Mouse (Mus musculus): ENCODE measurements around the gene Rab4a. TPM values are rescaled to one million over a fixed set of nuclear protein-coding genes. Genes with fewer than 3 reads are reported as not detected.

Rab4a gene
- polyA plus RNA-seq (2014; fragmentation: Nextera tagmentation; extraction: Ambion mirVana) = 58.8 and 61.2 TPM in 2 replicates

GRCm38 (mm10) chr8:123805718-123806373 lies at the start of gene Rab4a:
Gene Rab4a (plus strand): TSS chr8:123805985.
- no peaks in the 10 kb centered on the region for H3K27me3 ChIP-seq (ENCODE audit: control insufficient read depth, insufficient read depth, low read length)
- 1% methylated on average over 48 of the region's 48 CpGs for WGBS
- no peaks in the 10 kb centered on the region for H3K9me3 ChIP-seq (ENCODE audit: control insufficient read depth, low read length)
- peak within 1 kb of the TSS; percentile 81 for H3K4me2 ChIP-seq
- peak within 1 kb of the TSS; percentile 50 for H3K27ac ChIP-seq (ENCODE audit: low read depth, low read length)
- H3K4me1 ChIP-seq (ENCODE audit: control insufficient read depth, insufficient read depth, low read length) = peaks cover 26% of the 10 kb centered on the region
- H3K4me3 ChIP-seq (ENCODE audit: low read depth, low read length) = peak within 1 kb of the TSS; percentile 87
- H3K36me3 ChIP-seq (ENCODE audit: control insufficient read depth, insufficient read depth, low read length) = no peaks in the 10 kb centered on the region
- ATAC-seq (ENCODE audit: low FRiP score) (peak; percentile 90), DNase-seq (ENCODE audit: low spot score, missing footprints) (peak; percentile 99)
- peak within 1 kb of the TSS; percentile 87 for H3K9ac ChIP-seq (ENCODE audit: low read length)

GRCm38 (mm10) chr8:123756901-123757300 lies 48.9 kb upstream of the Rab4a start:
- Histone ChIP-seq H3K4me3 (ENCODE audit: low read depth, low read length) (no peak overlapping the region), H3K4me2 (no peak overlapping the region), H3K36me3 (ENCODE audit: control insufficient read depth, insufficient read depth, low read length) (no peaks in the 10 kb centered on the region), H3K27me3 (ENCODE audit: control insufficient read depth, insufficient read depth, low read length) (no peaks in the 10 kb centered on the region), H3K4me1 (ENCODE audit: control insufficient read depth, insufficient read depth, low read length) (peaks cover 34% of the 10 kb centered on the region), H3K9ac (ENCODE audit: low read length) (no peak overlapping the region), H3K9me3 (ENCODE audit: control insufficient read depth, low read length) (no peaks in the 10 kb centered on the region), H3K27ac (ENCODE audit: low read depth, low read length) (no peak overlapping the region)
- ATAC-seq (ENCODE audit: low FRiP score) = no peak
- no peak for DNase-seq (ENCODE audit: low spot score, missing footprints)
- 91% methylated on average over 8 of the region's 8 CpGs for WGBS

GRCm38 (mm10) chr8:123758935-123759334 lies 46.9 kb upstream of the Rab4a start:
- 78% methylated on average over 1 of the region's 1 CpGs for WGBS
- no peaks in the 10 kb centered on the region for H3K36me3 ChIP-seq (ENCODE audit: control insufficient read depth, insufficient read depth, low read length)
- no peak for DNase-seq (ENCODE audit: low spot score, missing footprints)
- peaks cover 22% of the 10 kb centered on the region for H3K4me1 ChIP-seq (ENCODE audit: control insufficient read depth, insufficient read depth, low read length)
- no peak overlapping the region for H3K27ac ChIP-seq (ENCODE audit: low read depth, low read length)
- H3K9me3 ChIP-seq (ENCODE audit: control insufficient read depth, low read length) = no peaks in the 10 kb centered on the region
- H3K4me2 ChIP-seq = no peak overlapping the region
- H3K4me3 ChIP-seq (ENCODE audit: low read depth, low read length) = no peak overlapping the region
- no peaks in the 10 kb centered on the region for H3K27me3 ChIP-seq (ENCODE audit: control insufficient read depth, insufficient read depth, low read length)
- ATAC-seq (ENCODE audit: low FRiP score) = no peak
- no peak overlapping the region for H3K9ac ChIP-seq (ENCODE audit: low read length)

- WGBS = 4% methylated on average over 10 of the region's 10 CpGs
- Histone ChIP-seq H3K27me3 (ENCODE audit: control insufficient read depth, insufficient read depth, low read length) (no peaks in the 10 kb centered on the region), H3K4me1 (ENCODE audit: control insufficient read depth, insufficient read depth, low read length) (peaks cover 16% of the 10 kb centered on the region), H3K9ac (ENCODE audit: low read length) (peak overlapping the region; percentile 54; the same call in 1 of the 2 replicates), H3K4me3 (ENCODE audit: low read depth, low read length) (peak overlapping the region; percentile 20), H3K27ac (ENCODE audit: low read depth, low read length) (no peak overlapping the region), H3K9me3 (ENCODE audit: control insufficient read depth, low read length) (no peaks in the 10 kb centered on the region), H3K36me3 (ENCODE audit: control insufficient read depth, insufficient read depth, low read length) (no peaks in the 10 kb centered on the region), H3K4me2 (peak overlapping the region; percentile 42)
- ATAC-seq (ENCODE audit: low FRiP score) (peak; percentile 94), DNase-seq (ENCODE audit: low spot score, missing footprints) (peak; percentile 94)
These were observed 45.9 kb upstream of the Rab4a start for GRCm38 (mm10) chr8:123759933-123760332.

- no peak for ATAC-seq (ENCODE audit: low FRiP score)
- Histone ChIP-seq H3K27ac (ENCODE audit: low read depth, low read length) (no peak overlapping the region), H3K9ac (ENCODE audit: low read length) (no peak overlapping the region; the same call in 1 of the 2 replicates)
These were observed 45.2 kb upstream of the Rab4a start for GRCm38 (mm10) chr8:123760579-123760978.

GRCm38 (mm10) chr8:123761266-123761882 lies 44.4 kb upstream of the Rab4a start:
- peaks cover 14% of the 10 kb centered on the region for H3K4me1 ChIP-seq (ENCODE audit: control insufficient read depth, insufficient read depth, low read length)
- no peaks in the 10 kb centered on the region for H3K9me3 ChIP-seq (ENCODE audit: control insufficient read depth, low read length)
- WGBS = 49% methylated on average over 12 of the region's 12 CpGs
- no peak overlapping the region; the same call in 1 of the 2 replicates for H3K4me2 ChIP-seq
- no peak for DNase-seq (ENCODE audit: low spot score, missing footprints)
- H3K27ac ChIP-seq (ENCODE audit: low read depth, low read length) = no peak overlapping the region
- H3K36me3 ChIP-seq (ENCODE audit: control insufficient read depth, insufficient read depth, low read length) = no peaks in the 10 kb centered on the region
- peak overlapping the region; percentile 10; the same call in 1 of the 2 replicates for H3K9ac ChIP-seq (ENCODE audit: low read length)
- no peaks in the 10 kb centered on the region for H3K27me3 ChIP-seq (ENCODE audit: control insufficient read depth, insufficient read depth, low read length)
- H3K4me3 ChIP-seq (ENCODE audit: low read depth, low read length) = no peak overlapping the region
- ATAC-seq (ENCODE audit: low FRiP score) = no peak

More at GRCm38 (mm10) chr8:123760579-123760978, 45.2 kb upstream of the Rab4a start:
- H3K4me3 ChIP-seq (ENCODE audit: low read depth, low read length) = peak overlapping the region; percentile 20; the same call in 1 of the 2 replicates
- no peaks in the 10 kb centered on the region for H3K27me3 ChIP-seq (ENCODE audit: control insufficient read depth, insufficient read depth, low read length)
- no peaks in the 10 kb centered on the region for H3K36me3 ChIP-seq (ENCODE audit: control insufficient read depth, insufficient read depth, low read length)
- peak overlapping the region; percentile 42 for H3K4me2 ChIP-seq
- H3K9me3 ChIP-seq (ENCODE audit: control insufficient read depth, low read length) = no peaks in the 10 kb centered on the region
- no peak for DNase-seq (ENCODE audit: low spot score, missing footprints)
- H3K4me1 ChIP-seq (ENCODE audit: control insufficient read depth, insufficient read depth, low read length) = peaks cover 16% of the 10 kb centered on the region
- WGBS = 56% methylated on average over 5 of the region's 5 CpGs

- Histone ChIP-seq H3K4me1 (ENCODE audit: control insufficient read depth, insufficient read depth, low read length) (peaks cover 12% of the 10 kb centered on the region), H3K9me3 (ENCODE audit: control insufficient read depth, low read length) (no peaks in the 10 kb centered on the region), H3K36me3 (ENCODE audit: control insufficient read depth, insufficient read depth, low read length) (no peaks in the 10 kb centered on the region), H3K4me3 (ENCODE audit: low read depth, low read length) (no peak overlapping the region), H3K9ac (ENCODE audit: low read length) (no peak overlapping the region), H3K4me2 (no peak overlapping the region), H3K27ac (ENCODE audit: low read depth, low read length) (no peak overlapping the region), H3K27me3 (ENCODE audit: control insufficient read depth, insufficient read depth, low read length) (no peaks in the 10 kb centered on the region)
- DNase-seq (ENCODE audit: low spot score, missing footprints) = no peak
- WGBS = 57% methylated on average over 4 of the region's 4 CpGs
- no peak for ATAC-seq (ENCODE audit: low FRiP score)
These were observed 43.9 kb upstream of the Rab4a start for GRCm38 (mm10) chr8:123761883-123762270.

- Histone ChIP-seq H3K4me2 (no peak overlapping the region), H3K4me3 (ENCODE audit: low read depth, low read length) (no peak overlapping the region), H3K27me3 (ENCODE audit: control insufficient read depth, insufficient read depth, low read length) (no peaks in the 10 kb centered on the region), H3K27ac (ENCODE audit: low read depth, low read length) (no peak overlapping the region), H3K36me3 (ENCODE audit: control insufficient read depth, insufficient read depth, low read length) (no peaks in the 10 kb centered on the region), H3K9me3 (ENCODE audit: control insufficient read depth, low read length) (no peaks in the 10 kb centered on the region), H3K9ac (ENCODE audit: low read length) (no peak overlapping the region), H3K4me1 (ENCODE audit: control insufficient read depth, insufficient read depth, low read length) (peaks cover 12% of the 10 kb centered on the region)
- WGBS = 84% methylated on average over 7 of the region's 7 CpGs
- no peak for ATAC-seq (ENCODE audit: low FRiP score)
- no peak for DNase-seq (ENCODE audit: low spot score, missing footprints)
These were observed 42.4 kb upstream of the Rab4a start for GRCm38 (mm10) chr8:123763355-123763754.

- ATAC-seq (ENCODE audit: low FRiP score) = no peak
- H3K9ac ChIP-seq (ENCODE audit: low read length) = no peak overlapping the region
- DNase-seq (ENCODE audit: low spot score, missing footprints) = peak; percentile 87
- no peak overlapping the region for H3K27ac ChIP-seq (ENCODE audit: low read depth, low read length)
- no peaks in the 10 kb centered on the region for H3K36me3 ChIP-seq (ENCODE audit: control insufficient read depth, insufficient read depth, low read length)
- H3K4me2 ChIP-seq = no peak overlapping the region
- H3K4me1 ChIP-seq (ENCODE audit: control insufficient read depth, insufficient read depth, low read length) = peaks cover 11% of the 10 kb centered on the region
- no peaks in the 10 kb centered on the region for H3K27me3 ChIP-seq (ENCODE audit: control insufficient read depth, insufficient read depth, low read length)
- H3K4me3 ChIP-seq (ENCODE audit: low read depth, low read length) = no peak overlapping the region
- no peaks in the 10 kb centered on the region for H3K9me3 ChIP-seq (ENCODE audit: control insufficient read depth, low read length)
- WGBS = 37% methylated on average over 4 of the region's 4 CpGs
These were observed 41.1 kb upstream of the Rab4a start for GRCm38 (mm10) chr8:123764671-123765070.

Measured in midbrain, embryonic 11.5 days (tissue).